Mouse (Mus musculus) left cerebral cortex, adult 2 months (tissue): ENCODE data around the gene Slc35b2. TPM values are rescaled to one million over a fixed set of nuclear protein-coding genes. Genes with fewer than 3 reads are reported as not detected.
A peak's percentile ranks its signal among the peaks of the same experiment; 100 is the strongest.

Experiments used
- DNase-seq, 2 experiments: peaks; one replicate each; pipeline ENCODE4 v3.0.0; 2021 to 2022; ENCODE audit warnings: low spot score in 2 of 2, mixed read lengths in 1 of 2; ENCODE audit errors: extremely low spot score in 1 of 2
- H3K27ac ChIP-seq: fragments of 200-600 bp; 2 replicates; pipeline ENCODE4 v1.8.1; 2022
- H3K4me3 ChIP-seq: fragments of 200-600 bp; 2 replicates; pipeline ENCODE4 v1.8.1; 2022
- CTCF ChIP-seq: fragments of 200-600 bp; IDR thresholded peaks from 2 replicates; pipeline ENCODE4 v1.8.1; 2022; ENCODE audit warnings: antibody characterized with exemption, mild to moderate bottlenecking, moderate library complexity
- intact Hi-C: fragments of 180-260 bp; cut with DNase I; formaldehyde crosslinking; loops from one replicate; pipeline ENCODE4 v1.15.1; 2025
- total RNA-seq, 2 experiments: library from RNA; stranded (reverse); gene quantifications; 2 replicates each; pipeline ENCODE4 v1.2.3; 2021

The Slc35b2 gene
- total RNA-seq, 2 experiments from 2014 or later: 21.5 to 26.3 TPM

DNA sequence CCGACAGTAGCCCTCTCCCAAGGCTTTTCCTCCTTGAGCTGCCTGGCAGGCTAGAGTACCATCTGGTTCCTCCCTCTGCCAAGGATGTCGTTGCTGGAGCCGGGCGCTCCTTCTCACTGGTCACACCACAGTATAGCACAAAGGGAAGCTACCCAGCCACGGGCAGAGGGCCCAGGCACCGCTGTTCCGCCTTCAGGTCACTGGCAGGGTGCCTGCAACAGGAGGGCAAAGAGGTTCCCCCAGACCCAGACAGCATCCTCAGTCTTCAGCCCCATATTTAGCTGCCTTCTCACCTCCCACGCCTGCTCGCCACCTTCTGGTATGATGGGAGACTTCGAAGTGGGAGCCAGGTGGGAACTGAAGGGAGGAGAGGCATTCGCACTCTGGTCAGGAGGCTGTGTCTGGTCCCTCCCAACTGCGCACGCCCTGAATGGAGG, 33.3 kb upstream of the Slc35b2 start:
- peak; percentile 64 to 81 for DNase-seq
- Histone ChIP-seq H3K27ac (peak overlapping the region; percentile 81), H3K4me3 (no peak overlapping the region)
- TF ChIP-seq CTCF: no peak
- intact Hi-C loops: loop anchor here (1.0 kb wide), 1 partner anchor 8 kb away; no protein-coding TSS in a partner anchor

- intact Hi-C loops: no loop called here
- DNase-seq: no peak
- H3K4me3 ChIP-seq: no peak overlapping the region
- no peak overlapping the region for H3K27ac ChIP-seq
- TF ChIP-seq CTCF: no peak
Measured at GRCm38 (mm10) chr17:45532896-45533295, 30.8 kb upstream of the Slc35b2 start.

GRCm38 (mm10) chr17:45536264-45536663, 27.4 kb upstream of the Slc35b2 start:
- intact Hi-C loops: no loop called here
- DNase-seq: no peak
- H3K4me3 ChIP-seq: no peak overlapping the region
- H3K27ac ChIP-seq: peak overlapping the region; percentile 64
- no peak for TF ChIP-seq CTCF

DNA sequence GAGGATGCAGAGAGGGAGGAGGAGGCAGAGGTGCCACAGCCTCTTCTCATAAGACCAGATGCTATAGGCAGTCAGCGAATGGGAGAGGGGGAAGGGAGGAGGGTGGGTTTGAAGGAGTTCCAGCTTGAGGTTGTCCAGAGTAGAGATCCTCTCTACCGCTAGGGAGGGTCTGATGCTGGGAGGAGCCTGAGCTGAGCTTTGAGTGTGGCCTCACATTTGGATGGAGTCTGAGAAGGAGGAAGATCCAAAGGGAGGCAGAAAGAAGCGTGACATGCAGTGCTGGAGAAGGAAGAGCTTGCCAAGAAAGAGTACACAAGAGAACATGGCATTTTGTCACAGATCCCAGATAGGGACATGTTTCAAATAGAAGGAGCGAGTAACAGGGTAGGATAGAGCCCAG, 25.3 kb upstream of the Slc35b2 start:
- Histone ChIP-seq H3K4me3 (no peak overlapping the region), H3K27ac (peak overlapping the region; percentile 53)
- DNase-seq: no peak
- TF ChIP-seq CTCF: no peak
- intact Hi-C loops: loop anchor here (1.0 kb wide), 1 partner anchor 8 kb away; no protein-coding TSS in a partner anchor

GRCm38 (mm10) chr17:45539664-45540063, 24.0 kb upstream of the Slc35b2 start:
- H3K4me3 ChIP-seq: no peak overlapping the region
- intact Hi-C loops: no loop called here
- H3K27ac ChIP-seq: peak overlapping the region; percentile 6; the same call in 1 of the 2 replicates
- TF ChIP-seq CTCF: no peak
- no peak for DNase-seq

GRCm38 (mm10) chr17:45542129-45542528, 21.5 kb upstream of the Slc35b2 start:
- DNase-seq: no peak
- no peak overlapping the region for H3K4me3 ChIP-seq
- intact Hi-C loops: no loop called here
- TF ChIP-seq CTCF: no peak
- no peak overlapping the region for H3K27ac ChIP-seq

DNA sequence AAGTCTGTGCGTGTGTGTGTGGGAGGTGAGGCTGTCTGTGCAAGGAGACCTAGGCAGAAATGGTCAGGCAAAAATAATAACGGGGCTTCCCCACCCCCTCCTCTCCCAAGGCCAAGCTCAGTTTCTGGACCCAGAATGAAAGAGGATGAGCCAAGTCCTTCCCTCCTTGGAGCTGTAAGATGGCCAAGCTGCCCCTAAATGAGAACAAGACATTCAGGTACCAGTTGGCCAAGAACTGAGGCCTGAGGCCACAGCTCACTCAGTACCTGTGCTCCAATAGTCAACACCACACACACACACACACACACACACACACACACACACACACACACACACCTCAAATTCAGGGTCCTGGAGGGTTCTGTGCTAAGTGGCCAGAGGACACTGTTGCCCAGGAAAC, 21.0 kb upstream of the Slc35b2 start:
- H3K27ac ChIP-seq: no peak overlapping the region; the same call in 1 of the 2 replicates
- H3K4me3 ChIP-seq: no peak overlapping the region
- TF ChIP-seq CTCF: no peak
- no peak for DNase-seq
- intact Hi-C loops: no loop called here

- intact Hi-C loops: no loop called here
- DNase-seq: no peak
- H3K4me3 ChIP-seq: no peak overlapping the region
- H3K27ac ChIP-seq: peak overlapping the region; percentile 47
- TF ChIP-seq CTCF: no peak
Measured at GRCm38 (mm10) chr17:45543115-45543514, 20.6 kb upstream of the Slc35b2 start.

- intact Hi-C loops: no loop called here
- Histone ChIP-seq H3K27ac (peak overlapping the region; percentile 75), H3K4me3 (no peak overlapping the region)
- DNase-seq: peak in 1 of 2 experiments; percentile 19
- no peak; the same call in 1 of the 2 replicates for TF ChIP-seq CTCF
Measured at GRCm38 (mm10) chr17:45544001-45544872, 19.4 kb upstream of the Slc35b2 start.

DNA sequence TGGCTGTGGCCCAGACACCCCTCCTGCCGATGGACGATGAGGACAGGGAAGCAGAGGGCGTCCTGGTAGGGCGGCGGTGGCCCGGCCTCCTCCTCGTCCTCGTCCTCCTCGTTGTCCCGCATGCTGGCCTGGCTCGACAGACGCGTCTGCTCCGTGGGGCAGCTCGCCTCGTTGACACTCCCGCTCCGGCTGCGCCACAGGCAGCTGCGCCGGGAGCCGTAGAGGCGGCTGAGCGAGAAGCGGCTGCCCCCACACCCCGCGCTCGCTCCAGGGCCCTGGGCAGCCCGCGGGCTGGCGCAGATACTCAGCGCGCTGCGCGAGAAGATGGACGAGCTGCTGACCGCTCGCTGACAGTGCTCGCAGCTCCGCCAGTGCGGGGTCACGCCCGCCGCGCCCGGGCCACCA, 18.8 kb upstream of the Slc35b2 start:
- DNase-seq: no peak
- Histone ChIP-seq H3K27ac (peak overlapping the region; percentile 75), H3K4me3 (no peak overlapping the region)
- TF ChIP-seq CTCF: no peak
- intact Hi-C loops: no loop called here

- DNase-seq: no peak
- Histone ChIP-seq H3K27ac (peak overlapping the region; percentile 75), H3K4me3 (no peak overlapping the region)
- intact Hi-C loops: no loop called here
- no peak for TF ChIP-seq CTCF
Measured at GRCm38 (mm10) chr17:45545278-45545961, 18.3 kb upstream of the Slc35b2 start.

GRCm38 (mm10) chr17:45546941-45547340, 16.7 kb upstream of the Slc35b2 start:
- Histone ChIP-seq H3K4me3 (peak overlapping the region; percentile 75; the same call in 1 of the 2 replicates), H3K27ac (peak overlapping the region; percentile 48)
- no peak for TF ChIP-seq CTCF
- intact Hi-C loops: no loop called here
- DNase-seq: no peak
